Mouse (Mus musculus) bone marrow macrophage, adult 2 months (primary cell): ENCODE results near the gene Olfr1251. TPM values are rescaled to one million over a fixed set of nuclear protein-coding genes. Genes with fewer than 3 reads are reported as not detected.
"Not testable (repeated sequence)": the region's sequence is repeated elsewhere in the genome, so short reads cannot be mapped to it uniquely, and the experiment has no call there.

Source experiments
- H3K27ac ChIP-seq: 2 replicates; pipeline ENCODE4 v1.5.1; 2012; ENCODE audit warnings: low read depth, low read length; ENCODE audit not compliant: insufficient read depth
- H3K4me1 ChIP-seq: 2 replicates; pipeline ENCODE4 v1.6.1; 2012; ENCODE audit warnings: low read length; ENCODE audit not compliant: control insufficient read depth, insufficient read depth
- H3K4me3 ChIP-seq: 2 replicates; pipeline ENCODE4 v1.5.1; 2012; ENCODE audit warnings: mild to moderate bottlenecking, low read length, moderate library complexity; ENCODE audit not compliant: insufficient read depth
- CTCF ChIP-seq: IDR thresholded peaks from 2 replicates; pipeline ENCODE4 v1.5.1; 2012; ENCODE audit warnings: low read depth, mild to moderate bottlenecking, low read length, moderate library complexity
- POLR2A ChIP-seq: IDR thresholded peaks from 2 replicates; pipeline ENCODE4 v1.6.1; 2012; ENCODE audit warnings: mild to moderate bottlenecking, low read depth, low read length, borderline replicate concordance
- polyA plus RNA-seq: library from polyadenylated mRNA; stranded (reverse); fragments of >200 nt; gene quantifications from 2 replicates; pipeline ENCODE4 v1.2.4, GENCODE M21; 2012; ENCODE audit not compliant: missing spikeins, insufficient read depth, insufficient read length

Gene Olfr1251
- not detected in 2 replicates for polyA plus RNA-seq

DNA sequence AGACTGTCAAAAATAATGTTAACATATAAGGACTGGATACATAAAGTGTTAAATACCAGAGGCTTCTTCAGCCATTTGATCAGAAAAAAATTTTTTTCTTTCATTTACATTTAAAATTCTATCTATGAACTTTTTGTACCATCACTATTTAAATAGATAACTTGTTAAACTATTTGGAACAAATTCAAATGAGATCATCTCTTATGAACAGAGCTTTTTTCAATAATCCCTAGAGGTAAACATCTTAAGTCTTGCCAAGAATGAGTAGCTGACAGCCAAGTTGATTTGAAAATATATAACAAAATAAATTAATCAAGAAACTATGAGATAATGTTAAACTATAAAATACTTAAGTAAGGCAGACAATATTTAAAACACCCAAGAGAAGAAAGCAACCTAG is at the start of gene Olfr1251:
Gene Olfr1251 (minus strand): TSS at position 101 of the 400 bp plus-strand sequence.
- Histone ChIP-seq H3K4me1 (no peaks in the 10 kb centered on the region), H3K4me3 (no peak within 1 kb of the TSS), H3K27ac (no peak within 1 kb of the TSS)
- TF ChIP-seq POLR2A (no peak), CTCF (no peak)

DNA sequence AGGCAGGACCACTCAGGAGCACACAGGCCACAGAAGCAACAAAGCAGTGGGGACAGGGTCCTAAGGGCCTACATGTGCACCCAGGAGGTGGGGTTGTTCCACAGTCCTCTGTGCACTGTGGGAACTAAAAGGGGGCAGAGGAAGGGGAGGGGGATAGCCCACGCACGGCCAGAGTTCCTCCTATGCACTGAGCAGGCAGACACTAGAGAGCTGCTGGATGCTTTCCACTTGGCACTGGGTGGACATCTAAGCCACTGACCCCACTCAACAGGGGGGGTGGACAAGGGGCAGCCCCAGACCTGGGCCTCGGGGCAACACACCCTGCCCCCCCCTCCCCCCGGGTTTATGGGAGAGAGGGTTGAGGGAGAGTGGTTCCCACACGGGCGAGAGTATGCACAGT is 20.2 kb upstream of the Olfr1251 start:
- TF ChIP-seq CTCF (no peak), POLR2A (no peak)

DNA sequence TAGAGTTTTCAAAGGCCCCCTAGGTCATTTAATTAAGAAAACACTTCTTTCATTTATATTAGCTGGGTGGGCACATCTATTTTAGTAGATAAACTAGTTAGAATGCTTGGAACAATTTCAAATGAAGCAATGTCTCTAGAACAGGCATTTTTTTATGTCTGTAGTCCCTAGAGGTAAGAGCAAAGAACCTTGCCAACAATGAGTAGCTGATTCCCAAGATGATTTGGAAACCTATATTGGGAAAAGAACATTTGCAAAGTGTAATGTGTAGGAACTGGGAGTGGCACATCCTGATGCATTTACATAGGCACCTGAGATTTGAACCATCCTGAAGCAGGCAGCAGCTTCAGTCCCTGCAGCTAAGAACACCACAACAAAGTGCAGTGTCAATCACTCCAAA is 10.4 kb downstream of the Olfr1251 start, which contains the start of gene Olfr1250:
Gene Olfr1250 (minus strand): TSS at position 101 of the 400 bp plus-strand sequence.
- TF ChIP-seq POLR2A: no peak
- no peak for TF ChIP-seq CTCF
- Histone ChIP-seq H3K4me3 (no peak within 1 kb of the TSS), H3K4me1 (no peaks in the 10 kb centered on the region), H3K27ac (no peak within 1 kb of the TSS)

More for the DNA sequence above, 20.2 kb upstream of the Olfr1251 start:
- H3K27ac ChIP-seq: no peak overlapping the region
- no peaks in the 10 kb centered on the region for H3K4me1 ChIP-seq
- no peak overlapping the region for H3K4me3 ChIP-seq

- Histone ChIP-seq H3K4me3 (no peak within 1 kb of the TSS), H3K4me1 (no peaks in the 10 kb centered on the region), H3K27ac (no peak within 1 kb of the TSS)
- no peak for TF ChIP-seq POLR2A
Observed at GRCm38 (mm10) chr2:89634883-89635282, 36.9 kb downstream of the Olfr1251 start, which contains the start of gene Olfr1249. TSS of gene Olfr1249 (minus strand) at chr2:89634983.

GRCm38 (mm10) chr2:89618145-89618544 is 53.6 kb downstream of the Olfr1251 start, which contains the start of gene Olfr1248:
TSS of gene Olfr1248 (minus strand) at chr2:89618245.
- H3K4me3 ChIP-seq, H3K27ac ChIP-seq, H3K4me1 ChIP-seq: not testable (repeated sequence)

Other genes starting within 250 kb of the Olfr1251 start
- not detected in 2 replicates for gene Olfr1240, start 228.9 kb downstream of the Olfr1251 start, polyA plus RNA-seq
- gene Olfr1241, start 184.8 kb downstream of the Olfr1251 start, polyA plus RNA-seq: not detected in 2 replicates
- gene Olfr1242, start 173.6 kb downstream of the Olfr1251 start, polyA plus RNA-seq: not detected in 2 replicates
- not detected in 2 replicates for gene Olfr1243, start 140.4 kb downstream of the Olfr1251 start, polyA plus RNA-seq
- gene Olfr1245, start 93.5 kb downstream of the Olfr1251 start, polyA plus RNA-seq: not detected in 2 replicates
- gene Olfr1246, start 78.8 kb downstream of the Olfr1251 start, polyA plus RNA-seq: 0.11 TPM in 1 of 2 replicates, not detected in the other
- not detected in 2 replicates for gene Olfr1247, start 57.8 kb downstream of the Olfr1251 start, polyA plus RNA-seq
- not detected in 2 replicates for gene Olfr1248, start 53.7 kb downstream of the Olfr1251 start, polyA plus RNA-seq
- gene Olfr1249, start 37.0 kb downstream of the Olfr1251 start, polyA plus RNA-seq: not detected in 2 replicates
- gene Olfr1250, start 10.5 kb downstream of the Olfr1251 start, polyA plus RNA-seq: not detected in 2 replicates
- gene Olfr1252, start 53.1 kb upstream of the Olfr1251 start, polyA plus RNA-seq: not detected in 2 replicates
- not detected in 2 replicates for gene Olfr1253, start 85.2 kb upstream of the Olfr1251 start, polyA plus RNA-seq
- gene Olfr1254, start 121.7 kb upstream of the Olfr1251 start, polyA plus RNA-seq: 0.25 TPM in 1 of 2 replicates, not detected in the other
- gene Olfr1255, start 140.1 kb upstream of the Olfr1251 start, polyA plus RNA-seq: not detected in 2 replicates
- not detected in 2 replicates for gene Olfr1256, start 169.6 kb upstream of the Olfr1251 start, polyA plus RNA-seq
- gene Olfr48, start 176.3 kb upstream of the Olfr1251 start, polyA plus RNA-seq: not detected in 2 replicates
- not detected in 2 replicates for gene Olfr1257, start 206.5 kb upstream of the Olfr1251 start, polyA plus RNA-seq